Mouse (Mus musculus): ENCODE results near the gene Sema4d.

GRCm38 (mm10) chr13:51799735-51800522, 6.4 kb upstream of the Sema4d start:
- TF ChIP-seq CTCF (IDR thresholded peaks at IDR 0.05) (no peak), EP300 (IDR thresholded peaks at IDR 0.05) (no peak)

All from lung, postnatal 0 days (tissue).